Mouse (Mus musculus) testis, adult 2 months (tissue): ENCODE data around the gene Prkab1. TPM values are rescaled to one million over a fixed set of nuclear protein-coding genes. Genes with fewer than 3 reads are reported as not detected.

Source experiments
- H3K27ac ChIP-seq: fragments of 200-500 bp; 2 replicates; pipeline ENCODE4 v1.5.1; 2012; ENCODE audit warnings: low read depth, low read length; ENCODE audit not compliant: control insufficient read depth, insufficient read depth
- H3K27me3 ChIP-seq: fragments of 200-500 bp; 2 replicates; pipeline ENCODE4 v1.6.1; 2012; ENCODE audit warnings: mild to moderate bottlenecking, low read length, moderate library complexity; ENCODE audit not compliant: control insufficient read depth, insufficient read depth
- H3K36me3 ChIP-seq: fragments of 200-500 bp; 2 replicates; pipeline ENCODE4 v1.6.1; 2012; ENCODE audit warnings: mild to moderate bottlenecking, low read length; ENCODE audit not compliant: control insufficient read depth, insufficient read depth
- H3K4me1 ChIP-seq: fragments of 200-500 bp; 2 replicates; pipeline ENCODE4 v1.6.1; 2012; ENCODE audit warnings: low read length; ENCODE audit not compliant: control insufficient read depth, insufficient read depth
- H3K4me3 ChIP-seq: fragments of 200-500 bp; 2 replicates; pipeline ENCODE4 v1.5.1; 2012; ENCODE audit warnings: low read depth, mild to moderate bottlenecking, low read length, moderate library complexity, mixed read lengths; ENCODE audit not compliant: control insufficient read depth
- CTCF ChIP-seq: fragments of 200-500 bp; IDR thresholded peaks from 2 replicates; pipeline ENCODE4 v1.5.1; 2012; ENCODE audit warnings: low read depth, mild to moderate bottlenecking, inconsistent platforms, low read length, moderate library complexity; ENCODE audit not compliant: control insufficient read depth, insufficient read depth, insufficient replicate concordance
- POLR2A ChIP-seq: fragments of 200-500 bp; IDR thresholded peaks from 2 replicates; pipeline ENCODE4 v1.6.1; 2012; ENCODE audit warnings: low read depth, mild to moderate bottlenecking, inconsistent platforms, low read length, moderate library complexity; ENCODE audit not compliant: control insufficient read depth
- polyA plus RNA-seq: library from polyadenylated mRNA; depleted of rRNA; stranded (reverse); fragments of >200 nt; gene quantifications from 2 replicates; pipeline ENCODE4 v1.2.3, GENCODE M21; 2012

The Prkab1 gene
- polyA plus RNA-seq, 1 experiment = 10.5 TPM

GRCm38 (mm10) chr5:116011700-116012099 is 12.6 kb downstream of the Prkab1 start:
- no peaks in the 10 kb centered on the region; the same call in 1 of the 2 replicates for H3K36me3 ChIP-seq

DNA sequence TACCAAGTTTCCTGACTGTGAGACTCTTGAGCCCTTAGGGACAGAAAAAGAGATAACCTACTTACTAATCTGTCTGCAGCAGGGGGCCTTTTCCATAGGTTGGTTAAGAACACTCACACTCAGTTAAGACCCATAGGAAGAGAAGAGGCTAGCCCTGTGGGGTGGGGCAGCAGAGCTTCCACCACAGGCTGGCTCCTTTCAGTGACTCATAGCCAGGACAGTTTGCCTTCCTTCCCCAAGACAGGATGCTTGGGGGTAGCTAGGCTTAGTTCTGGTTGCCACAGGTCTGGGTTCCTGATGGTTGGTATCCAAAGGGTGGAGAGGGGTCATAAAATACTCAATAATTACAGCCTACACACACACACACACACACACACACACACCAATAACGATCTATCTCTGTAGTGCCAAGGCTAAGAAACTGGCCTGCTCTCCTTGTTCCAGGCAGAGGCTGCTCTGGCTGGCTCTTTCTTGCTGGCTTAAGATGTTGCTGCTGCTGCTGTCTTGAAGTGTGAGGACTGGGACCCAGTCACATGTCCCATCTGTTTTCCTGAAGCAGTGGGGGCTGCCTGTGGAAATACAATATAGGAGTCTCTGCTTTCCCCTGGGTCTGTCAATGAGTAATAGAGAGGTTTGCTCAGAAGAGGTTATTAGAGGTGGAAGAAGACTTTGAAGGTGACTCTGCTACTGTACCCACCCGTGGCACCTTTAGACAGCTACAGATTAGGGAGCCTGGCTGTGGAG is 14.3 kb downstream of the Prkab1 start:
- no peak overlapping the region for H3K4me3 ChIP-seq
- no peak overlapping the region for H3K27ac ChIP-seq
- no peaks in the 10 kb centered on the region; the same call in 1 of the 2 replicates for H3K36me3 ChIP-seq
- H3K4me1 ChIP-seq = peaks cover 7% of the 10 kb centered on the region; the same call in 1 of the 2 replicates
- TF ChIP-seq CTCF (no peak), POLR2A (no peak)
- no peaks in the 10 kb centered on the region for H3K27me3 ChIP-seq

More at GRCm38 (mm10) chr5:116011700-116012099, 12.6 kb downstream of the Prkab1 start:
- Histone ChIP-seq H3K4me3 (no peak overlapping the region), H3K4me1 (peaks cover 8% of the 10 kb centered on the region; the same call in 1 of the 2 replicates), H3K27me3 (no peaks in the 10 kb centered on the region), H3K27ac (no peak overlapping the region)
- TF ChIP-seq CTCF (no peak), POLR2A (no peak)

GRCm38 (mm10) chr5:116009091-116009851 is 15.0 kb downstream of the Prkab1 start:
- H3K4me3 ChIP-seq = no peak overlapping the region
- H3K4me1 ChIP-seq = peaks cover 4% of the 10 kb centered on the region; the same call in 1 of the 2 replicates
- no peaks in the 10 kb centered on the region; the same call in 1 of the 2 replicates for H3K36me3 ChIP-seq
- H3K27ac ChIP-seq = no peak overlapping the region
- no peaks in the 10 kb centered on the region for H3K27me3 ChIP-seq
- TF ChIP-seq CTCF (no peak), POLR2A (no peak)

- H3K4me3 ChIP-seq = no peak overlapping the region
- peaks cover 4% of the 10 kb centered on the region for H3K4me1 ChIP-seq
- no peaks in the 10 kb centered on the region for H3K27me3 ChIP-seq
- H3K36me3 ChIP-seq = no peaks in the 10 kb centered on the region; the same call in 1 of the 2 replicates
- H3K27ac ChIP-seq = no peak overlapping the region
- TF ChIP-seq POLR2A = no peak
- no peak for TF ChIP-seq CTCF
These were observed 16.6 kb downstream of the Prkab1 start for GRCm38 (mm10) chr5:116007723-116008122.

DNA sequence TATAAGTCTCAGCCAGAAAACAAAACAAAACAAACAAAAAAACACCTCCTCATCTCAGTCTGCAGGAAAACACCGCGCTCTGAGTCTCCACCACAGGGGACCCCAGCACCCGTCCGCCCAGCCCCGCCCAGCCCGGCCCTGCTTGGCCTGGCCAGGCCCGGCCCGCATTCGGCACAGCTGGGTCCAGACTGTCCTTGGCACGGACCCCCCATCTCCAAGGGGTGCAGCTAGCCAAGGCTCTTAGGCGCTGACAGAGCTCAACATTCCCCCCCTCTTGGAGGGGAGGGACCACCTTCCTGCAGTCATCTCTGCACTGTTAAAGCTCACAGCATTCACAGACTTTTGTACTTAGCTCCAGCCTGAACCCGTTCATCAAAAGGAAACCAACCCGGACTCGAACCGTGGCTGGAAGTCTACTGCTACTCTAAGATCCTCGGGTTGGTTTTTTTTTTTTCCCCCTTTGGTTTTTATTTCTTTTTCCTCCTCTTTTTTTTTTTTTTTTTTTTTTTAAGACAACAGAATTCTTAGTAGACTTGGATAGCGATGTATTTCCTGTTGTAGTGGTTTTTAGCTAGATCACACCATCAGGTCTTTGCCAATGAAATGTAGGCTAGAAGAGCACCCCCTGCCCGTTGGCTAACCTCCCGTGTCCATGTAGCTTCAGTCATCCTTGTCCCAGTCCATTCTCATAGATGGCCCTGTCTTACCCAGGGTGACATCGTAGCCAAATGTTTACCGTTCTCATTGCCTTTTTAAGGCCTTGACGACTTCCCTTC is 17.8 kb downstream of the Prkab1 start:
- TF ChIP-seq CTCF (no peak), POLR2A (no peak)
- Histone ChIP-seq H3K4me1 (peaks cover 4% of the 10 kb centered on the region), H3K27me3 (no peaks in the 10 kb centered on the region), H3K27ac (no peak overlapping the region), H3K36me3 (no peaks in the 10 kb centered on the region; the same call in 1 of the 2 replicates), H3K4me3 (no peak overlapping the region)

DNA sequence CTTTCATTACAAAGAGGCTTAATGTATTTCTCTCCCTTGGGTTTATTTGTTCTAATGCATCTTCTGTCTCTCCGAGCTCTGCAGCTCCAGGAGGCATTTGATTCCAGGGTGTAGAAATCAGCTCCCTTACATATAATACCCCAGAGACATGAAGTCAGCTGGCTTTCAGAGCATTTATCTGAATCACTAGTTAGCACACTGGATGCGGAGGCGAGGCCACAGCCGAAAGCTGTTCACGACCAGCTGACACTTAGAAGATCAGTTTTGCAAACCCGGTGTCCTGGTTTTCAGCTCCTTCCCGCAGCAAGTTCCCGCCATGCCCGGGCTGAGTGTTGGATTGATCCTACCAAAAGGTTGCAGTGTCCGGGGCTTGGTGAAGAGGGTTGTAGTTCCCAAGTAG is 20.0 kb downstream of the Prkab1 start:
- Histone ChIP-seq H3K4me1 (peaks cover 4% of the 10 kb centered on the region), H3K27ac (no peak overlapping the region), H3K27me3 (no peaks in the 10 kb centered on the region), H3K36me3 (no peaks in the 10 kb centered on the region; the same call in 1 of the 2 replicates), H3K4me3 (no peak overlapping the region)
- TF ChIP-seq POLR2A = no peak
- TF ChIP-seq CTCF = no peak
